Mouse (Mus musculus): Measurements from ENCODE around the gene Unk. TPM values are rescaled to one million over a fixed set of nuclear protein-coding genes. Genes with fewer than 3 reads are reported as not detected.
"Not testable (repeated sequence)": the region's sequence is repeated elsewhere in the genome, so short reads cannot be mapped to it uniquely, and the experiment has no call there.

Unk gene
- polyA plus RNA-seq, 1 experiment from 2014 or later: 34.6 TPM

DNA sequence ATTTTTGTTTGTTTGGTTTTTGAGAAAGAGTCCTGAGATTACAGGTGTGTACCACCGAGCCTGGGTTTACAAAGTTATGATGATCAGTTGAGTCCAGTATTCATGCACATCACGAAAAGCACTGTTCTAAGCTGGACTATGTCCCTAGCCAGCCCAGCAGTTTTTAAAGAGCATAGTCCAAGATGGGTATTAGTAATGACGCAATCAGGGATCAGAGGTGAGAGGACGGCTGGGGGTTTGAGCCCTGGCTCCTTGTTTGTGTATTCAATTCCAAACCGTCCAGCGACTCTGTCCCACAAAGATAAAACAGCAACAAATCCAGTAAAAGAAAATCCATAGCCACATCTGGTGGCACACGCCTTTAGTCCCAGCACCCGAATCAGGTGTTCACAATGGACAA is 58.1 kb downstream of the Unk start:
- Histone ChIP-seq H3K27me3 (ENCODE audit: control insufficient read depth, insufficient read depth, low read length) (no peaks in the 10 kb centered on the region), H3K9ac (ENCODE audit: low read length) (no peak overlapping the region), H3K9me3 (ENCODE audit: control insufficient read depth, low read length) (no peaks in the 10 kb centered on the region), H3K4me1 (ENCODE audit: control insufficient read depth, insufficient read depth, low read length) (peaks cover 3% of the 10 kb centered on the region; the same call in 1 of the 2 replicates), H3K4me3 (ENCODE audit: low read depth, low read length) (no peak overlapping the region), H3K27ac (replicated peaks; ENCODE audit: low read depth, low read length) (no peak overlapping the region), H3K36me3 (ENCODE audit: control insufficient read depth, insufficient read depth, low read length) (peaks cover 5% of the 10 kb centered on the region), H3K4me2 (ENCODE audit: low read depth, severe bottlenecking) (peak overlapping the region; percentile 33)
- DNase-seq (ENCODE audit: low spot score): no peak
- 87% methylated on average over 8 of the region's 8 CpGs for WGBS
- ATAC-seq (ENCODE audit: insufficient number of reproducible peaks, low FRiP score, low TSS enrichment, low read depth): no peak

DNA sequence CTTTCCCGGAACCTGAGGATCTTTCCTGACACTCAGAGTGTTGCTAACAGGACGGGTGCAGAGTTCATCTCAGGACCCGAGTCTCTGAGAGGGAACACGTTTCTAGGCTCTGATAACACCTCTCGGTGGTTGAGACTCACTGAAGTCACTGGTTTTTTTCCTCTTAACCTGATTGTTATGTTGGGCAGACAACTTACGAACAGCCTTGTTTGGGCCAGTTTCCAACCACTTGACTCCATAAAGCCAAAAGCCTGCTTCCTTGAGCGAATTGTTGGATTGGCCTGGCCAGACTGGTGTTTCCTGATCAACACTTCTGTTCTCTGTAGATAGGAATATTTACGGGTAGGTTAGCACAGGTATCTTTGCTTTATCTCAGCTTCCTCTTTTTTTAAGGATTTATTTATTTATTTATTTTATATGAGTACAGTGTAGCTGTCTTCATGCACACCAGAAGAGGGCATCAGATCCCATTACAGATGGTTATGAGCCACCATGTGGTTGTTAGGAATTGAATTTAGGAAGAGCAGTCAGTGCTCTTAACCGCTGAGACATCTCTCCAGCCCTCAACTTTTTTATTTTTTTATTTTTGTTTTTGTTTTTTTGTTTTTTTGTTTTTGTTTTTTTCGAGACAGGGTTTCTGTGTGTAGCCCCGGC is 58.7 kb downstream of the Unk start:
- no peak overlapping the region for H3K27ac ChIP-seq (replicated peaks; ENCODE audit: low read depth, low read length)
- peaks cover 3% of the 10 kb centered on the region; the same call in 1 of the 2 replicates for H3K36me3 ChIP-seq (ENCODE audit: control insufficient read depth, insufficient read depth, low read length)
- no peak overlapping the region for H3K4me3 ChIP-seq (ENCODE audit: low read depth, low read length)
- no peak for DNase-seq (ENCODE audit: low spot score)
- whole genome bisulfite sequencing: 90% methylated on average over 11 of the region's 11 CpGs
- no peaks in the 10 kb centered on the region for H3K9me3 ChIP-seq (ENCODE audit: control insufficient read depth, low read length)
- no peaks in the 10 kb centered on the region for H3K27me3 ChIP-seq (ENCODE audit: control insufficient read depth, insufficient read depth, low read length)
- H3K4me2 ChIP-seq (ENCODE audit: low read depth, severe bottlenecking): no peak overlapping the region
- H3K4me1 ChIP-seq (ENCODE audit: control insufficient read depth, insufficient read depth, low read length): peaks cover 3% of the 10 kb centered on the region; the same call in 1 of the 2 replicates
- ATAC-seq (ENCODE audit: insufficient number of reproducible peaks, low FRiP score, low TSS enrichment, low read depth): no peak
- H3K9ac ChIP-seq (ENCODE audit: low read length): no peak overlapping the region

DNA sequence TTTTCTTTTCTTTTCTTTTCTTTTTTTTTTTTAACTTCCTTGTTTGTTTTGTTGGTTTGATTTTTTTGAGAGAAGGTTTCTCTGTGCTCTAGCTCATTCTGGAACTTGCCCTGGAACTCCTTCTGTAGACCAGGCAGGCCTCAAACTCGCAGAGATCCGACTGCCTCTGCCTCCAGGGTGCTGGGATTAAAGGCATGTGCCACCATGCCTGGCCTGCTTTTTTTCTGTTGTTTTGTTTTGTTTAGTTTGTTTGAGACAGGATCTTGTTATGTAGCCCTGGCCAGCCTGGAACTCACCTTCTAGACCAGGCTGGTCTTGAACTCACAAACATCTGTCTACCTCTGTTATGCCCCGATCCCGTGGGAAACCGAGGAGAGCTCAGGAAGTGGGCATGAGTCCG is 59.4 kb downstream of the Unk start:
- Histone ChIP-seq H3K4me2 (ENCODE audit: low read depth, severe bottlenecking) (no peak overlapping the region), H3K4me3 (ENCODE audit: low read depth, low read length) (no peak overlapping the region), H3K36me3 (ENCODE audit: control insufficient read depth, insufficient read depth, low read length) (no peaks in the 10 kb centered on the region), H3K27me3 (ENCODE audit: control insufficient read depth, insufficient read depth, low read length) (no peaks in the 10 kb centered on the region), H3K4me1 (ENCODE audit: control insufficient read depth, insufficient read depth, low read length) (peaks cover 3% of the 10 kb centered on the region; the same call in 1 of the 2 replicates), H3K9ac (ENCODE audit: low read length) (no peak overlapping the region), H3K9me3 (ENCODE audit: control insufficient read depth, low read length) (no peaks in the 10 kb centered on the region), H3K27ac (replicated peaks; ENCODE audit: low read depth, low read length) (no peak overlapping the region)
- 89% methylated on average over 6 of the region's 6 CpGs for WGBS
- DNase-seq (ENCODE audit: low spot score) (no peak), ATAC-seq (ENCODE audit: insufficient number of reproducible peaks, low FRiP score, low TSS enrichment, low read depth) (no peak)

DNA sequence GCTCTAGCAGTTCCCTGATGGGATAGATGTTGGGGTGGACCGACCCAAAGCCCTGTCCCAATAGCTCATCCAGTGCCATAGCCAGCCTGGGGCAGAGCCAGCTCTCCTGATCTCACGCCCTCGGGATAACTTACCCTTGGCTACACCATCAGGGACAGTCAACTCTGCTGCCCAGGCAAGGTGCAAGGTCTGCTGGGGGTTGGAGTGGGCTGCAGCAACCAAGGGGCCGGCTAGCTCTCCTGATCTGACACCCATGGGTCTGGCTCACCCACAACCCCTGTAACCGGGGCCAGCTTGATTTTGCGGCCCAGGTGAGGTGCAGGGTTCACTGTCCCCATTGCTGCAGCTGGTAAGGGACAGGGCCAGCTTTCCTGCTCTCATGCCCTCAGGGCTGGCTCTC is 61.5 kb downstream of the Unk start:
- no peaks in the 10 kb centered on the region for H3K36me3 ChIP-seq (ENCODE audit: control insufficient read depth, insufficient read depth, low read length)
- H3K4me2 ChIP-seq (ENCODE audit: low read depth, severe bottlenecking): no peak overlapping the region
- 86% methylated on average over 6 of the region's 6 CpGs for WGBS
- H3K4me1 ChIP-seq (ENCODE audit: control insufficient read depth, insufficient read depth, low read length): no peaks in the 10 kb centered on the region
- H3K9me3 ChIP-seq (ENCODE audit: control insufficient read depth, low read length): no peaks in the 10 kb centered on the region
- no peak for ATAC-seq (ENCODE audit: insufficient number of reproducible peaks, low FRiP score, low TSS enrichment, low read depth)
- H3K9ac ChIP-seq (ENCODE audit: low read length): no peak overlapping the region
- no peak for DNase-seq (ENCODE audit: low spot score)
- H3K27ac ChIP-seq (replicated peaks; ENCODE audit: low read depth, low read length): no peak overlapping the region
- H3K4me3 ChIP-seq (ENCODE audit: low read depth, low read length): no peak overlapping the region
- H3K27me3 ChIP-seq (ENCODE audit: control insufficient read depth, insufficient read depth, low read length): no peaks in the 10 kb centered on the region

DNA sequence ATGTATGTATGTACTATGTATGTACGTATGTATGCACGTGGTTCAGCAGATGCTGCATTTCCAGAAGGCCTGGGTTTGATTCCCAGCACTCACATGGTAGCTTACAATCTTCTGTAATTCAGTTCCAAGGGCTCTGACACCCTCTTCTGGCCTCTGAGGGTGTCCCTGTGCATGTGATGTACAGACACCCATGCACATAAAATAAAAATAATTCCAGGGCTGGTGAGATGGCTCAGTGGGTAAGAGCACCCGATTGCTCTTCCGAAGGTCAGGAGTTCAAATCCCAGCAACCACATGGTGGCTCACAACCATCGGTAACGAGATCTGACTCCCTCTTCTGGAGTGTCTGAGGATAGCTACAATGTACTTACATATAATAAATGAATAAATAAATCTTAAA is 62.8 kb downstream of the Unk start:
- H3K27me3 ChIP-seq (ENCODE audit: control insufficient read depth, insufficient read depth, low read length); DNase-seq (ENCODE audit: low spot score); H3K9ac ChIP-seq (ENCODE audit: low read length); H3K4me3 ChIP-seq (ENCODE audit: low read depth, low read length); ATAC-seq (ENCODE audit: insufficient number of reproducible peaks, low FRiP score, low TSS enrichment, low read depth); H3K27ac ChIP-seq (replicated peaks; ENCODE audit: low read depth, low read length); H3K4me2 ChIP-seq (ENCODE audit: low read depth, severe bottlenecking); H3K4me1 ChIP-seq (ENCODE audit: control insufficient read depth, insufficient read depth, low read length); H3K36me3 ChIP-seq (ENCODE audit: control insufficient read depth, insufficient read depth, low read length); H3K9me3 ChIP-seq (ENCODE audit: control insufficient read depth, low read length): not testable (repeated sequence)
- WGBS: 91% methylated on average over 6 of the region's 6 CpGs

DNA sequence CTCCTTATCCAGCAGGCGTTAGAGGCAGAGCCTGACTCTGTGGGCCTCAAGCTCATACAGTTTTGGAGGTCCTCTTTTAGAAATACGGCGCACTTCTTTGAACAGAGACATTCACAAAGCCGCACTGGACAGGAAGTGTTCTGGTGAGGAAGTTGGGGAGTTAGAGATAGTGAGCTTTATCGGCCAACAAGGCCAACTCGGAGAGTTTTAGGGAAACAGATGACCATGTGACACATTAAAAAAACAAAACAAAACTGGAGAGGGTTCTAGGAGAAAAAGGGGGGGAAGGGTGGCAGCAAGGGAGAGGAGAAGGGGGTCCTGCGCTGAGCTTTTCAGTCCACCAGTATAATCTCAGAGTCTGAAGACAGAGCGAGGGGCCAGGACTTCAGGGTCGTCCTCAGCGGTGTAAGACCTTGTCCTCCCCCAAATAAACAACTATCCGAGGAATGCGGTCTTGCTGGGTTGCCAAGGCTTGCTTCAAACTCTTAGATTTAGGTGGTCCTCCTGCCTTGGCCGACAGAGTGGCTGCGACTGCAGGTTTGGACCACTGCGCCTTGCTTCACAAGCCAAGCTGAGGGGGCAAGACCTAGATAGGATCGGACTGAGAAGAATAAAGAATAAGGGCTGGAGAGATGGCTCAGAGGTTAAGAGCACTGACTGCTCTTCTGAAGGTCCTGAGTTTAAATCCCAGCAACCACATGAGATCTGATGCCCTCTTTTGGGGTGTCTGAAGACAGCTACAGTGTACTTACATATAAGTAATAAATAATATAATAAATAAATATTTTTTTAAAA is 63.8 kb downstream of the Unk start:
- no peaks in the 10 kb centered on the region for H3K27me3 ChIP-seq (ENCODE audit: control insufficient read depth, insufficient read depth, low read length)
- no peak overlapping the region for H3K27ac ChIP-seq (replicated peaks; ENCODE audit: low read depth, low read length)
- no peak overlapping the region for H3K4me2 ChIP-seq (ENCODE audit: low read depth, severe bottlenecking)
- no peak overlapping the region for H3K9ac ChIP-seq (ENCODE audit: low read length)
- ATAC-seq (ENCODE audit: insufficient number of reproducible peaks, low FRiP score, low TSS enrichment, low read depth): no peak
- no peak overlapping the region for H3K4me3 ChIP-seq (ENCODE audit: low read depth, low read length)
- H3K4me1 ChIP-seq (ENCODE audit: control insufficient read depth, insufficient read depth, low read length): no peaks in the 10 kb centered on the region
- H3K36me3 ChIP-seq (ENCODE audit: control insufficient read depth, insufficient read depth, low read length): no peaks in the 10 kb centered on the region
- DNase-seq (ENCODE audit: low spot score): no peak
- no peaks in the 10 kb centered on the region for H3K9me3 ChIP-seq (ENCODE audit: control insufficient read depth, low read length)
- 68% methylated on average over 16 of the region's 16 CpGs for WGBS

DNA sequence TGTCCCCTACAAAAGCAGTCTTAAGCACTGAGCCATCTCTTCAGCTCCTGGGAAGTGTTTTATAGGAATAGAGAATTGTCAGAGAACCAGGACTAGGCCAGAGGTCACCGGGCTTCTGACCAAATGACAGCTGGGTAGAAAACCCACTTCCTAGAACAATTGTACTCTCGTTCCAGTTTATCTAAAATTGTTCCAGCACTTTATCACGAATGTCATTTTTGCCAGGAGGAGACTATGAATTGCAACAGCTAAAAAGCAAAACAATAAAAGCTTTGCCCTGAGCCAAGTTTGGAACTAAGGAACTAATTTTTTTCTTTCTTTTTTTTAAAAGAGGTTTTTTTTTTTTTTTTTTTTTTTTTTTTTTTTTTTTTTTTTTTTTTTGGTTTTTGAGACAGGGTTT is 65.5 kb downstream of the Unk start:
- Histone ChIP-seq H3K9me3 (ENCODE audit: control insufficient read depth, low read length) (no peaks in the 10 kb centered on the region), H3K4me3 (ENCODE audit: low read depth, low read length) (no peak overlapping the region), H3K4me2 (ENCODE audit: low read depth, severe bottlenecking) (no peak overlapping the region), H3K9ac (ENCODE audit: low read length) (no peak overlapping the region), H3K27ac (replicated peaks; ENCODE audit: low read depth, low read length) (no peak overlapping the region), H3K27me3 (ENCODE audit: control insufficient read depth, insufficient read depth, low read length) (no peaks in the 10 kb centered on the region), H3K4me1 (ENCODE audit: control insufficient read depth, insufficient read depth, low read length) (no peaks in the 10 kb centered on the region), H3K36me3 (ENCODE audit: control insufficient read depth, insufficient read depth, low read length) (no peaks in the 10 kb centered on the region)
- 86% methylated on average over 3 of the region's 3 CpGs for WGBS
- DNase-seq (ENCODE audit: low spot score): no peak
- no peak for ATAC-seq (ENCODE audit: insufficient number of reproducible peaks, low FRiP score, low TSS enrichment, low read depth)

DNA sequence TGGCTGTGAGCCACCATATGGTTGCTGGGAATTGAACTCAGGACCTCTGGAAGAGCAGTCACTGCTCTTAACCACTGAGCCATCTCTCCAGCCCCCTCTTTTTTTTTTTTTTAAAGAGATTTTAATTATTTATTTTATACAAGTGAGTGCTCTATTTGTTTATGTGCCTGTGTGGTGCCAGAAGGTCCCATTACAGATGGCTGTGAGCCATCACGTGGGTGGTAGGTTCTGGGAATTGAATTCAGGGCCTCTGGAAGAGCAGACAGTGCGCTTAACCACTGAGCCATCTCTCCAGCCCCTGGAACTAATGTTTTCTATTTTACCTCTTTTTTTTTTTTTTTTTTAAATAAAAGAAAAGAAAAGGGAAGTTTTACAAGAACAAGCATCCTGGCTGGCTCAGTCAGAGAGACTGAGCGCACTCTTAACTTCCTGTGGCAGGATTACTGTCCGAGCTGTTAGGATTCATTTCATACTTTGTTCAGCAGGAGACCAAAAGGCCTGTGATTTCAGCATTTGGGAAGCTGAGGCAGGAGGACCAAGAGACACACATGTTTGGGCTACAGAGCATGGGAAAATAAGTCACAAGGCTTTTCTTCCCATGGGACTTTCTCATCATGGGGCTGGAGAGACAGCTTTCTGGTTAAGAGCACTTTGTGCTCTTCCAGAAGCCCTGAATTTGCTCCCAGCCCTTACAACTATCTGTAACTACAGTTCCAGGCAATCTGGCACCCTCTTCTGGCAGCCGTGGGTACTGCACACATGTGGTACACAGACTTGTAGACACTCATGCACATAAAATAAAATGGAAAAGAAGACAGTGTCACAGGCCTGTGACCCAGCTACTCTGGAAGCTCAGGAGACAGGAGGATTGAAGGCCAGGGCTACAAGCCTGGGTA is 66.3 kb downstream of the Unk start:
- no peaks in the 10 kb centered on the region for H3K4me1 ChIP-seq (ENCODE audit: control insufficient read depth, insufficient read depth, low read length)
- no peak overlapping the region for H3K4me3 ChIP-seq (ENCODE audit: low read depth, low read length)
- H3K27me3 ChIP-seq (ENCODE audit: control insufficient read depth, insufficient read depth, low read length): no peaks in the 10 kb centered on the region
- no peaks in the 10 kb centered on the region for H3K36me3 ChIP-seq (ENCODE audit: control insufficient read depth, insufficient read depth, low read length)
- no peak overlapping the region for H3K4me2 ChIP-seq (ENCODE audit: low read depth, severe bottlenecking)
- ATAC-seq (ENCODE audit: insufficient number of reproducible peaks, low FRiP score, low TSS enrichment, low read depth) (no peak), DNase-seq (ENCODE audit: low spot score) (peak; percentile 51)
- WGBS: 91% methylated on average over 5 of the region's 5 CpGs
- no peak overlapping the region for H3K27ac ChIP-seq (replicated peaks; ENCODE audit: low read depth, low read length)
- no peak overlapping the region for H3K9ac ChIP-seq (ENCODE audit: low read length)
- H3K9me3 ChIP-seq (ENCODE audit: control insufficient read depth, low read length): no peaks in the 10 kb centered on the region
